Mouse (Mus musculus) yolk sac, embryonic 10.5 days (tissue): ENCODE measurements around the gene Cacng8.
A peak's percentile ranks its signal among the peaks of the same experiment; 100 is the strongest.

Source experiments
- DNase-seq: peaks from one replicate; pipeline ENCODE4 v3.0.0-alpha.2; 2017; ENCODE audit warnings: low spot score

Gene Cacng8

GRCm38 (mm10) chr7:3432066-3432465 lies 41.6 kb downstream of the Cacng8 start:
- no peak for DNase-seq

GRCm38 (mm10) chr7:3437941-3438340 lies 47.5 kb downstream of the Cacng8 start:
- no peak for DNase-seq

GRCm38 (mm10) chr7:3439984-3440383 lies 49.5 kb downstream of the Cacng8 start:
- DNase-seq: no peak

DNA sequence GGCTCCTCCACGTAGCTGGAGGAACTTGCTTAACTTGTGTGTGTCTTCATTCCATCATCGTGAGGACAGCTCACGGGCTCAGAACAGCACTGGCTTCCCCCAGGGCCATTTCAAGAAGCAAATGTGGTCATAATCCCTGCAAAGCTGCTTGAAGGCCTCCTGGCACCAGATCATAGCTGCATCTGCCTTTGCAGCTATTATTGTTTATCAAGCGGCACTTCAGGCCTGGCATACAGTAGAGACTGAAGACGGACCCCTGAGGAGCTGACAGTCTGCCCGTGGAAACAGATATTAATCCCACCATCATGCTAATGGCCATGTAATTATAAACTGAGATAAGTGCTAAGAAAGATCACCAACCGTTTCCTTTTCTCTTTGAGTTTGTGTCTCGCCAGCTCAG lies 50.0 kb downstream of the Cacng8 start:
- DNase-seq: no peak

GRCm38 (mm10) chr7:3442476-3443062 lies 52.1 kb downstream of the Cacng8 start:
- no peak for DNase-seq

- DNase-seq: no peak
These were observed 54.2 kb downstream of the Cacng8 start for GRCm38 (mm10) chr7:3444678-3445077.

DNA sequence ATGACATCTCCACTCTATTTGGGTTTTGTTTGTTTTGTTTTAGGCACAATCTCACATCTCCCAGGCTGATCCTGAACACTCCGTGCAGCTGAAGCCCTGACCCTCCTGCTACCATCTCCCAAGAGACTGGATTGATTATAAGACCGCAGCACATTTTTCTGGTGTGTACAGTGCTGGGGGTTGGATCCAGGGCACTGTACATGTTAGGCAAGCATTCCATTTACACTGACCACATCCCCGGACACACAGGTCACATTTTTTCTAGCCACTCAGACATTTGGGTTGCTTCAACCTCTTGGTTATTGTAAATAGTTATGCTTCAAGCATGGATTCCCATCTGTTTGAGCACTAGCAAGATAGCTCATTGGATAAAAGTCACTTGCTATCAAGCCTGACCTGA lies 56.1 kb downstream of the Cacng8 start:
- no peak for DNase-seq

DNA sequence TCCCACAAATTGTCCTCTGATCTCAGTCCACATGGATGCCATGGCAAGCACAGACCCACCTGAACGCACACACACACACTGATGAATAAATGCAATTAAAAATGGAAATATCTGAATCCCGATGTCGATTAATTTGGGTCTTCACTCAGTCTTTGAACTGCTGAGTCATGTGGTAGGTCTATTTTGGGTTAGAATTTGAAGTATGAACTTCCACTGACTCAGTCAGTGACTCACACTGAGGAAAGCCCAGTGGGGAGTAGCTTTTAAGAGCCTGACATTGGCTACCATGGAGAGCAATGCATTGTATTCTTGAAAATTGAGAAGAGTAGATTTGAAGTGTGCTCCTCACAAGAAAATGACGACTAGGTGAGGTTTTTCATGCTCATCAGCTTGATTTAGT lies 56.5 kb downstream of the Cacng8 start:
- no peak for DNase-seq

- DNase-seq: peak; percentile 60
These were observed 58.4 kb downstream of the Cacng8 start for GRCm38 (mm10) chr7:3448737-3449454.

DNA sequence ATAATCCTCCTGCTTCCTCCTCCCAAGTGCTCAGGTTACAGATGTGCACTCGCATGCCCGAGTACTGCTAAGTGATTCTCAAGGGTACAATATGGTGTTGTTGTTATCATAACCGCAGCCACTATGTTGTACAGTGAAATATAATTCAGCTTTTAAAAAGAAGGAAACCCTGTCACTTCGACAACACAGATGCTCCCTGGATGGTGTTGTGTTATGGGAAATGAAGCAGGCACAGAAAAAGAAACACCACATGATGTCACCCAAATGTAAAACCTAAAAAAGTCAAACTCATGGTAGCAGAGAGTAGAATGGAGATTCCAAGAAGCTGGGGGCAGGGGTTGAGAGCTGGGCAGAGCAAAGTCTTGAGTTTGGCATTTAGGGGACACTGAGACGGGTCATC lies 60.2 kb downstream of the Cacng8 start:
- DNase-seq: no peak

- peak; percentile 26 for DNase-seq
These were observed 60.7 kb downstream of the Cacng8 start for GRCm38 (mm10) chr7:3451161-3451560.

DNA sequence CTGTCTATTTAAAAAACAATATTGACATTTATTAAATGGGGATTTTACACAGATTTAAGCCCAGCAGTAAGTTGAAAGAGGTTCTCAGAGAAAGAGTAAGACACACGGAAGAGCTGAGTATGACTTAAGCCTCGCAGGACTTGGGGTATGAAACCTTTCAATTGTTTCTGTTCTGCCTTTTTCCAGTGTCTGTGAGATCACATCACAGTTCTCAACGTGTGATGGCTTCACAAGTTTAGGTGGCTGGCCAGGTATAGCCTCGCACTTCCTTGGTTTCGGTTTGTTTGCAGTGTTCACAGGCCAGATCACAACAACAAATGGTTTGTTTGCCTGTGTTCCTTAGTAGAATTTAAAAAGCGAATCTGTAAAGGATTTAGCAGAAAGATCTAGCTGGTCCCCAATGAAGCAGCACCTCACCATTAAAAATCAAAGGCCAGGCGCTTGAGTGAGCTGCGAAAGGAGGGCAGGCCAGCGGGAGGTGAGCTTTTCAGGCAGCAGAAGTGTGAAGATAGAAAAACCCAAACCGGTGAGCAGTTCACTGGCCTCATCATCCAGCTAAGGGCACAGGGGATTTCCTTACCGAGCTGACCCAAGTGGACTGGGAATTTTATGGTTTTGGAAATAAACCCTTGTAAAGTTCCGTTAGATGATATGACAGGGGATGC lies 62.5 kb downstream of the Cacng8 start:
- DNase-seq: no peak

- DNase-seq: no peak
These were observed 63.2 kb downstream of the Cacng8 start for GRCm38 (mm10) chr7:3453486-3454183.

- no peak for DNase-seq
These were observed 66.8 kb downstream of the Cacng8 start for GRCm38 (mm10) chr7:3457111-3457840.

DNA sequence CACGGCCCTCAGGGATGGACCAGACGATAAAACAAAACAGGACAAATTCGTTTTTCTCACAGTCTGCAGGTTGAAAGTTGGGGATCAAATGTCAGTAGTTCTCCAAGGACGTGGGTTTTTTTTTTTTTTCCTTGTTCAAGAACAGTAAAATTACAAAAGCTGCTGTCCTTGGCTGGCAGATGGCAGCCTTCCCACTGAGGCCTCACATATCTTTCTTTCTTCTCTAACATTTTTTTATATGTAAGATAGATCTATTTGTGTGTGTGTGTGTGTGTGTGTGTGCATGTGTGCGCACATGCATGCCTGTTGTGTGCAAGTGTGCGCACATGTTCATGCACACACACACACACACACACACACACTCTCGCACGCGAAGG lies 67.3 kb downstream of the Cacng8 start:
- DNase-seq: no peak

- DNase-seq: no peak
These were observed 69.8 kb downstream of the Cacng8 start for GRCm38 (mm10) chr7:3460261-3460660.

- DNase-seq: no peak
These were observed 72.8 kb downstream of the Cacng8 start for GRCm38 (mm10) chr7:3463306-3463705.
